Mouse (Mus musculus): ENCODE measurements at regions not wholly inside any gene's neighbourhood (a gene's known extent, or its start where the extent isn't known, plus 50 kb on each side); places are given as distances from the start of the nearest gene placed in this dataset.

- Histone ChIP-seq H3K27ac (ENCODE audit: insufficient read depth, low read length) (no peak overlapping the region), H3K4me1 (ENCODE audit: control insufficient read depth, insufficient read depth, low read length) (no peaks in the 10 kb centered on the region), H3K27me3 (ENCODE audit: control insufficient read depth, insufficient read depth, low read length) (no peaks in the 10 kb centered on the region), H3K4me3 (replicated peaks; ENCODE audit: insufficient read depth, low read depth, low read length) (no peak overlapping the region)
- TF ChIP-seq CTCF (IDR thresholded peaks at IDR 0.05; ENCODE audit: borderline replicate concordance, insufficient read depth, low read depth, low read length) (no peak), POLR2A (IDR thresholded peaks at IDR 0.05; ENCODE audit: borderline replicate concordance, insufficient read depth, low read length) (no peak)
- 58% methylated on average over 14 of the region's 14 CpGs for WGBS
- no peak for DNase-seq
Observed at GRCm38 (mm10) chr10:111073262-111073661, 63.3 kb upstream of the Zdhhc17 start.

DNA sequence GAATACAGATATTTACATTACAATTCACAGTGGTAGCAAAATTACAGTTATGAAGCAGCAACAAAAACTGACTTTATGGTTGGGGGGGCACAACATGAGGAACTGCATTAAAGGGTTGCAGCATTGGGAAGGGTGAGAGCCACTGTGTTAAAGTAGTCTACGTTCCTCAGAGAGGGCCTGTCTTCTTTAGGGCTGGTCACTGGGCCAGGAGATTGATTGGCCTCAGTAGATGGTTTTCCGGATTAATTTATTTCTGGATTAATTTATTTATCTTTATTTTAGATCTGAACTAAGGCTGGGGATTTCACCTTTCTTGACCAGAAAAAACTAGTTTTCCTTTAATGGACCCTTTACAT lies 62.6 kb upstream of the Zdhhc17 start:
- Histone ChIP-seq H3K4me1 (ENCODE audit: control insufficient read depth, insufficient read depth, low read length) (no peaks in the 10 kb centered on the region), H3K4me3 (replicated peaks; ENCODE audit: insufficient read depth, low read depth, low read length) (no peak overlapping the region), H3K27me3 (ENCODE audit: control insufficient read depth, insufficient read depth, low read length) (no peaks in the 10 kb centered on the region), H3K27ac (ENCODE audit: insufficient read depth, low read length) (no peak overlapping the region)
- no peak for DNase-seq
- TF ChIP-seq POLR2A (IDR thresholded peaks at IDR 0.05; ENCODE audit: borderline replicate concordance, insufficient read depth, low read length), result no peak
- TF ChIP-seq CTCF (IDR thresholded peaks at IDR 0.05; ENCODE audit: borderline replicate concordance, insufficient read depth, low read depth, low read length), result no peak
- WGBS, result 94% methylated on average over 2 of the region's 2 CpGs

DNA sequence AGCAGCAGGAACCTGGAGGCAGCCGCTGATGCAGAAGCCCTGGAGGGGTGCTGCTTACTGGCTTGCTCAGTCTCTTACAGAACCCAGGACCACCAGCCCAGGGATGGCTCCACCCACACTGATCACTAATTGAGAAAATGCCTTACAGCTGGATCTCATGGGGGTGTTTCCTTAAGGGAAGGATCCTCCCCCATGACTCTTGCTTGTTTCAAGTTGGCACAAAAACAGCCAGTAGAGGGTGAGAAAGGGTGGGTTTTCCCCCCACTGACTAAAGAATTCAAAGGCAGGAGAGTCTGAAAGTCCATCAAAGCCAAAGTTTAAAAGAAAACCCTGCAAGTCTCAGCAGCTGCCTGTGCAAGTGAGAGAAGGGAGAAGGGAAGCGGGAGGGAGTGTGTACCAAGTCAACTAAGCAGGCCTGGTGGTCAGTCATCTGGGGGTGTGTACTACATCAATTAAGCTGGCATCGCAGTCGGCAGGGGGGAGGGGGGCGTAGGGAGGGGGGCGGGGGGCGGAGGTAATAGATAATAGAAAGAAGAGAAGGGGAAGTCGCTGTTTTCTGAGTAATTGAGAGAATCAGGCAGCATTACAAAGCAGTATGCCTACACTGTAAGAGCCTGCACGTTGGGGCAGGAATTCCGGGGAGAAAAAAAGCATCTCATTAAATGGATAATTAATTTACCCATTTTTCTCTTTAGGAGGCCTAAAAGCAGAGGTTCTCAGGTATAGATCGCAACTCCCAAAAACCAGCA lies 62.0 kb upstream of the Zdhhc17 start:
- no peak overlapping the region for H3K27ac ChIP-seq (ENCODE audit: insufficient read depth, low read length)
- no peaks in the 10 kb centered on the region for H3K4me1 ChIP-seq (ENCODE audit: control insufficient read depth, insufficient read depth, low read length)
- H3K27me3 ChIP-seq (ENCODE audit: control insufficient read depth, insufficient read depth, low read length), result no peaks in the 10 kb centered on the region
- no peak for TF ChIP-seq POLR2A (IDR thresholded peaks at IDR 0.05; ENCODE audit: borderline replicate concordance, insufficient read depth, low read length)
- TF ChIP-seq CTCF (IDR thresholded peaks at IDR 0.05; ENCODE audit: borderline replicate concordance, insufficient read depth, low read depth, low read length), result no peak
- DNase-seq, result no peak
- no peak overlapping the region for H3K4me3 ChIP-seq (replicated peaks; ENCODE audit: insufficient read depth, low read depth, low read length)
- WGBS, result 40% methylated on average over 7 of the region's 11 CpGs

DNA sequence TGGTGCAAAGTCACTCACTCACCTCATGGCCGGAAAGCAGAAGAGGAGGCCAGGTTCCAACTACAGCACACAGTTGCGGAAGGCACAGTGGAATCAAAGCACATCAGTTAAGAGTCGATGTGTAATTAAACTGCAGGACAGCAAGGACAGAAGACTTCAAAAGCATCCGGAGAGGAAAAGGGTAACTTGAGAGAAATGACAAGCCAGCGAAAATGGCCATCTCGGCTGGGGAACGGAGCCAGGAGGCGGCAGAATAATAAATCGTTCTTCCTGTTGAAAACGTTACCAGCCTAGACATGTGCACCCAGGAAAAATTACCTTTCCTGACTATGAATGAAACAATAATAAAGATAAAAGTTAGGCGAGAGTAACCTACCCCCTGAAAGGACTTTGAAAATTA lies 56.2 kb upstream of the Zdhhc17 start:
- Histone ChIP-seq H3K27me3 (ENCODE audit: control insufficient read depth, insufficient read depth, low read length) (no peaks in the 10 kb centered on the region), H3K4me3 (replicated peaks; ENCODE audit: insufficient read depth, low read depth, low read length) (no peak overlapping the region), H3K27ac (ENCODE audit: insufficient read depth, low read length) (no peak overlapping the region), H3K4me1 (ENCODE audit: control insufficient read depth, insufficient read depth, low read length) (no peaks in the 10 kb centered on the region)
- DNase-seq, result no peak
- TF ChIP-seq POLR2A (IDR thresholded peaks at IDR 0.05; ENCODE audit: borderline replicate concordance, insufficient read depth, low read length), result no peak
- TF ChIP-seq CTCF (IDR thresholded peaks at IDR 0.05; ENCODE audit: borderline replicate concordance, insufficient read depth, low read depth, low read length), result no peak
- WGBS, result 84% methylated on average over 11 of the region's 11 CpGs

GRCm38 (mm10) chr10:111060626-111061025 lies 50.7 kb upstream of the Zdhhc17 start:
- no peak for TF ChIP-seq POLR2A (IDR thresholded peaks at IDR 0.05; ENCODE audit: borderline replicate concordance, insufficient read depth, low read length)
- TF ChIP-seq CTCF (IDR thresholded peaks at IDR 0.05; ENCODE audit: borderline replicate concordance, insufficient read depth, low read depth, low read length), result no peak
- Histone ChIP-seq H3K27me3 (ENCODE audit: control insufficient read depth, insufficient read depth, low read length) (no peaks in the 10 kb centered on the region), H3K27ac (ENCODE audit: insufficient read depth, low read length) (no peak overlapping the region), H3K4me1 (ENCODE audit: control insufficient read depth, insufficient read depth, low read length) (no peaks in the 10 kb centered on the region), H3K4me3 (replicated peaks; ENCODE audit: insufficient read depth, low read depth, low read length) (no peak overlapping the region)
- WGBS, result 82% methylated on average over 8 of the region's 8 CpGs
- no peak for DNase-seq

Data from cerebellum, adult 2 months (tissue).